Mouse (Mus musculus) midbrain, embryonic 12.5 days (tissue): ENCODE measurements around the gene Txn2. TPM values are rescaled to one million over a fixed set of nuclear protein-coding genes. Genes with fewer than 3 reads are reported as not detected.

Source experiments
- ATAC-seq: fragments of 200-750 bp; cut with Nextera tagmentation; 2 replicates; pipeline ENCODE4 v1.8.0; 2017; ENCODE audit warnings: low read depth, moderate TSS enrichment, moderate library complexity; ENCODE audit not compliant: low FRiP score
- H3K27ac ChIP-seq: fragments of 300-500 bp; sonication (generic); replicated peaks from 2 replicates; pipeline ENCODE4 v1.5.1; 2016; ENCODE audit warnings: mild to moderate bottlenecking
- H3K27me3 ChIP-seq: fragments of 300-500 bp; sonication (generic); 2 replicates; pipeline ENCODE4 v1.6.1; 2016; ENCODE audit warnings: mild to moderate bottlenecking
- H3K36me3 ChIP-seq: fragments of 300-500 bp; sonication (generic); 2 replicates; pipeline ENCODE4 v1.6.1; 2016
- H3K4me1 ChIP-seq: fragments of 300-500 bp; sonication (generic); 2 replicates; pipeline ENCODE4 v1.6.1; 2016
- H3K4me2 ChIP-seq: fragments of 300-500 bp; sonication (generic); replicated peaks from 2 replicates; pipeline ENCODE4 v1.6.1; 2016; ENCODE audit warnings: mild to moderate bottlenecking, moderate library complexity
- H3K4me3 ChIP-seq: fragments of 300-500 bp; sonication (generic); 2 replicates; pipeline ENCODE4 v1.5.1; 2016; ENCODE audit warnings: mild to moderate bottlenecking
- H3K9ac ChIP-seq: fragments of 300-500 bp; sonication (generic); replicated peaks from 2 replicates; pipeline ENCODE4 v1.6.1; 2016; ENCODE audit warnings: mild to moderate bottlenecking, moderate library complexity
- H3K9me3 ChIP-seq: fragments of 300-500 bp; sonication (generic); 2 replicates; pipeline ENCODE4 v1.6.1; 2016; ENCODE audit warnings: mild to moderate bottlenecking
- WGBS: fragments of 180-500 bp; shearing (Covaris S2); methylation state at CpG from one replicate; pipeline ENCODE4 v1.1.7; 2016; 5-methylcytosine and 5-hydroxymethylcytosine counted together
- polyA plus RNA-seq: library from polyadenylated mRNA; unstranded; fragments of >200 nt; fragmentation: Nextera tagmentation; extraction: Ambion mirVana; gene quantifications from 2 replicates; pipeline ENCODE4 v1.2.1, GENCODE M21; 2016

The Txn2 gene
- polyA plus RNA-seq, 1 experiment from 2014 or later = 210 TPM

DNA sequence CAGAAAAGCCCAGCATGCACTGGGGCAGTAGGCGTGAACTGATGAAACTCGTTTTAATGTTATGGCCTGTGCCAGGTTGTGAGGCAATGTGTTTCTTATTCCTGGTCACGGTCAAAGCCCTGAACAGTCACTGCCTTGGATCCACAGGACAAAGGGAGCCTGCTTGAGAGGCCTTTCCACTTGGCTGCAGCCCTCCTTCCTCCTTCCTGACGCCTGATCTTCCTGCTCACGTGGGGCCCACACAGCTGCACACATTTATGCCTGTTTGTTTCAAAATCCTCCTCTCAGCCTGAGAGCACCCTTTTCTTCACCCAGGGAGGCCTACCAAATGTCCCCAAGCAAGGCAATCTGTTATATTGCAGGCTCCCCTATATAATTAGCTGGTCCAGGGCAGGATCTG lies 25.6 kb downstream of the Txn2 start:
- Histone ChIP-seq H3K4me2 (no peak overlapping the region), H3K4me3 (no peak overlapping the region), H3K9me3 (no peaks in the 10 kb centered on the region), H3K4me1 (peaks cover 8% of the 10 kb centered on the region), H3K27me3 (peaks cover 29% of the 10 kb centered on the region), H3K27ac (no peak overlapping the region), H3K9ac (no peak overlapping the region), H3K36me3 (no peaks in the 10 kb centered on the region)
- no peak for ATAC-seq
- 54% methylated on average over 5 of the region's 5 CpGs for WGBS

DNA sequence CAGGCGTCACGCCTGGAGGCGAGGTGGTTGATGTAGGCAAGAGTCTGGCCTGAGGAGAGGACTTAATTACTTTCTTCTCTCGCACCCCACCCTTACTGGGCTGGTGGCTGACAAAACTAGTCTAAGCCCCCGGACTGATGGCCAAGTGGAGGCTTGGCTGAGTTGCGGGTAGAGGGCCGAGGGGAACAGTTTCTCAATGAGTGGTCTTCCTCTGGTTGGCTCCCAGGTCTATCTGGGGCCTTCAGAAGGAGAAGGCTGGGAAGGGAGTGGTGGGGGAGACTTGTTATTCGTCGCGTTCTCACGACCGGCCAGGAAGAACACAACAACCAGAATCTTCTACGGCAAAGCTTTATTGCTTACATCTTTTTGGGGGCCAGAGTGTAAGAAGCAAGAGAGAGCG lies 33.9 kb downstream of the Txn2 start:
- Histone ChIP-seq H3K9me3 (no peaks in the 10 kb centered on the region), H3K27ac (no peak overlapping the region), H3K27me3 (no peaks in the 10 kb centered on the region), H3K4me2 (no peak overlapping the region), H3K36me3 (no peaks in the 10 kb centered on the region), H3K4me3 (no peak overlapping the region), H3K9ac (no peak overlapping the region), H3K4me1 (no peaks in the 10 kb centered on the region)
- no peak for ATAC-seq
- 76% methylated on average over 13 of the region's 14 CpGs for WGBS

DNA sequence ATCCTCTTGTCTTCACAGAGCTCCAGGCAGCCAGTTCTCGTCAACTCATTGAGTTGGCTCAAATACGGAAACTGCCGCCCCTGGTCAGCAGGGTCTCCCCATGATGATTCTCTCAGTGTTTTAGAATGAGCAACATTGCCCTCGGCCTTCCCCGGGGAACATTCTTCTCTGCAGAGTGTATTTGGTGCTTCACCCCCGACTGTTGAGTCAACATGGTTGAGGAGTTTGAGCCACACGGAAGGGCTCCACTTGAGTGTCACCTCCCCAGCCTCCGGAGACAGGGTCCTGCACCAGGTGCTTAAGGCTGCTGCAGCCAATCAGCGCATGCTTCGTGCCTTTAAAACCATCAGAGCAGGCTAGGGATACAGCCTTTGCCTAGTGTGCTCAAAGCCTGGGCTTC lies 35.5 kb downstream of the Txn2 start:
- H3K9me3 ChIP-seq = no peaks in the 10 kb centered on the region
- no peak overlapping the region for H3K4me3 ChIP-seq
- H3K27ac ChIP-seq = no peak overlapping the region
- 82% methylated on average over 10 of the region's 10 CpGs for WGBS
- no peaks in the 10 kb centered on the region for H3K27me3 ChIP-seq
- H3K4me1 ChIP-seq = no peaks in the 10 kb centered on the region
- no peak for ATAC-seq
- no peak overlapping the region for H3K9ac ChIP-seq
- H3K36me3 ChIP-seq = no peaks in the 10 kb centered on the region
- H3K4me2 ChIP-seq = no peak overlapping the region

DNA sequence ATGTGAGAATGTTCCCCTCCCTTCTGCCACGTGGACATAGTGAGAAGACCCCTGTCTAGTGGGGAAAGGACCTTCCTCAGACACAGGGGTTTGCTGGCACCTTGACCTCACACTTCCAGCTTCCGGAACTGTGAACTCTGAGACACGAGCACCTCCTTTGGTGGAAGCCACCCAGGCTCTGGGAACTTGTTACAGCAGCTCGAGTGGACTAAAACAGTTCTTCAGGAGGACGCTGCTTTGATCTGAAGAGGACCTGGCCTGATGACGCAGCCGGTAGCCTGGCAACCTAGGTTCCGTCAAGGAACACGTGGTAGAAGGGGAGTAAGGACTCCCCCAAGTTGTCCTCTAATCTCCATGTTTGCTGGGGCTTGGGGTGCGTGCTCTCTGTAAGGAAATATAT lies 36.4 kb downstream of the Txn2 start:
- no peak overlapping the region for H3K27ac ChIP-seq
- H3K4me2 ChIP-seq = no peak overlapping the region
- no peak overlapping the region for H3K4me3 ChIP-seq
- 82% methylated on average over 10 of the region's 10 CpGs for WGBS
- no peaks in the 10 kb centered on the region for H3K27me3 ChIP-seq
- H3K4me1 ChIP-seq = no peaks in the 10 kb centered on the region
- ATAC-seq = no peak
- no peaks in the 10 kb centered on the region for H3K36me3 ChIP-seq
- no peak overlapping the region for H3K9ac ChIP-seq
- no peaks in the 10 kb centered on the region for H3K9me3 ChIP-seq

DNA sequence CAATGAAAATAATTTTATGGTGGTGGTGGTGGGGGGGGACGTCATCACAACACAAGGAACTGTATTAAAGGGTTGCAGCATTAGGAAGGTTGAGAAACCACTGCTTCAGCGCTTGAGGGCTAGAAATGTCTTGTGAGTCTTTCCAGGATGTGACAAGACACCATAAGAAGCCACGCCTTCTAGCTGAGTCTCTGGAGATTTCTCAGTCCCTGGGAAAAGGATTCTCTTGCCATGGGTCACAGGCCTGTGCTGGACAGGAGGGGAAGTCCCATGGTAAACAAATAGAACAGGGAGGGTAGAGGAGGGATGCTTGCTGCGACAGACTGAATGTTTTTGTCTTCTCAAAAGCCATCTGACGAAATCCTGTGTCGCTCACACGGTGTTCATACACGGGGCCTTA lies 37.0 kb downstream of the Txn2 start:
- no peaks in the 10 kb centered on the region for H3K36me3 ChIP-seq
- H3K9ac ChIP-seq = no peak overlapping the region
- H3K4me1 ChIP-seq = no peaks in the 10 kb centered on the region
- no peaks in the 10 kb centered on the region for H3K9me3 ChIP-seq
- no peak overlapping the region for H3K4me3 ChIP-seq
- WGBS = 84% methylated on average over 8 of the region's 8 CpGs
- no peak overlapping the region for H3K27ac ChIP-seq
- H3K27me3 ChIP-seq = no peaks in the 10 kb centered on the region
- no peak overlapping the region for H3K4me2 ChIP-seq
- ATAC-seq = no peak

DNA sequence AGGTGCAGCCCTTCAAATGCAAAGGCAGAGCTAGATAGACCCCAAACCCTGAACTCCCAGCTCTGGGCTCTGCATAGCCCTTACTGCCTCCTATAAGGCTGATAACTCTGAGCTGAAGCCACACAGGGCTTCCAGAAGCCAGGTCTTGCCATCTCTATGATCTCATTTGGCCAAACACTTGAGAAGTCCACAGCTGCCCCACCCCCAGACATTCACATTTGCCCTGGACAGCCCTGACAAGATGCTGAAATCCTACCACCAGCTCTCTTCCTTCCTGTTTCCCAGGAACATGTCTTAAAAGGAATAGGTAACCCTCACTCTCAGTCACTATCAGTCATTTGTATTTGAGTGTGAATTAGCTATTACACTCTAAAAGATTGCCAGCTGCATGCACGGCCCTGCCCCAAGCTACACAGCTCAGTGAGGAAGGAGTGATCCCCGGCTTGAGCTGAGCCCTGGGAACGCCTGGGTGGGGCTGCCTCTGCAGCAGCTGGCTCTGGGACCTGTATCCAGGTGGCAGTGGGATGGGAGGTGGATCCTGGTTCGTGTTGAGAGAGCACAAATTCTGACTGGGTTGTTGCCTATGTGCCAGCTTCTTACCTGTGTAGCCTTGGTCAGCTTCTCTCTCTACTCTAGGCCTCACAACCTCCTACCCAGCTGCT lies 38.9 kb downstream of the Txn2 start:
- no peak for ATAC-seq
- no peak overlapping the region for H3K4me2 ChIP-seq
- no peaks in the 10 kb centered on the region for H3K9me3 ChIP-seq
- no peaks in the 10 kb centered on the region for H3K4me1 ChIP-seq
- no peaks in the 10 kb centered on the region for H3K36me3 ChIP-seq
- no peak overlapping the region for H3K27ac ChIP-seq
- no peak overlapping the region for H3K4me3 ChIP-seq
- 60% methylated on average over 4 of the region's 4 CpGs for WGBS
- H3K9ac ChIP-seq = no peak overlapping the region
- H3K27me3 ChIP-seq = no peaks in the 10 kb centered on the region

DNA sequence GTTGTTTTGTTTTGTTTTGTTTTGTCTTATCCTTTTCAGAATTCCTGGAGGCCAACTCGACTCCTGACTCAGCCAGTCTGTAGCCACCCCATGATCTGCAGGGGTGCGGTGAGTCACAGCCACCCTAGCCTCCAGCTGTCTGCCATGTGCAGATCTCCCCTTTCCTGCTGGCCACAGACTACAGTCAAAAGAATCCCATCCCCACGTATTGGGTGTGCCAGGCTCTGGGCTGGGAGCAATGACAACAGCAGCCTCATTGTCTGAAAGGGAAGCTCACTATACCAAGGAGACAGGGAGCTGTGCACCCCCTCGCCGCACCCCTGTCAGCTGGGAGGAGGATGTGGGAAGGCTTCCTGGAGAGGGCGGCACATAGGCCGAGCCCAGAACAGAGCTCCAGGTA lies 40.5 kb downstream of the Txn2 start:
- ATAC-seq = no peak
- H3K4me3 ChIP-seq = no peak overlapping the region
- H3K9me3 ChIP-seq = no peaks in the 10 kb centered on the region
- no peak overlapping the region for H3K9ac ChIP-seq
- H3K4me2 ChIP-seq = no peak overlapping the region
- WGBS = 59% methylated on average over 7 of the region's 7 CpGs
- H3K36me3 ChIP-seq = no peaks in the 10 kb centered on the region
- H3K4me1 ChIP-seq = 0 out of 2 replicates have a peak, but pooled peaks cover 2% of the 10 kb centered on the region
- H3K27me3 ChIP-seq = no peaks in the 10 kb centered on the region
- no peak overlapping the region for H3K27ac ChIP-seq

DNA sequence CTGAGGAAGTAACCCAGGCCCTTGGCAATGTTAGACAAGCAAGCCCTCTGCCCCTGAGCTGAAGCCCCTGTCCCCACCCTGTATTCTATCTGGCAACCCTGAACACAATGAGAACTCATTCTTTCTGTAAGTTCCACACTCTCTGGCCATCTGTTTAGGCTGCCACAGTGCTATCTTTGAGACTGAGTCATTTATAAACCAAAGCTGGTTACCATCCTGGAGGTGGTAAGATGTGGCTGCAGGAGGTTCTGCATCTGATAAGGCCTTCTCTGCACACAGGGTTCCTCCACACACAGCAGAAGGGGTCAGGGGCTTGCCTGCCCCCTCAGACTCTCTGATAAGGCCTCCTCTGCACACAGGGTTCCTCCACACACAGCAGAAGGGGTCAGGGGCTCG lies 41.7 kb downstream of the Txn2 start:
- H3K36me3 ChIP-seq = no peaks in the 10 kb centered on the region
- no peak overlapping the region for H3K4me3 ChIP-seq
- H3K9me3 ChIP-seq = no peaks in the 10 kb centered on the region
- no peak overlapping the region for H3K27ac ChIP-seq
- no peak overlapping the region for H3K9ac ChIP-seq
- ATAC-seq = no peak
- H3K4me1 ChIP-seq = peaks cover 9% of the 10 kb centered on the region; the same call in 1 of the 2 replicates
- 52% methylated on average over 1 of the region's 1 CpGs for WGBS
- H3K27me3 ChIP-seq = no peaks in the 10 kb centered on the region
- no peak overlapping the region for H3K4me2 ChIP-seq

DNA sequence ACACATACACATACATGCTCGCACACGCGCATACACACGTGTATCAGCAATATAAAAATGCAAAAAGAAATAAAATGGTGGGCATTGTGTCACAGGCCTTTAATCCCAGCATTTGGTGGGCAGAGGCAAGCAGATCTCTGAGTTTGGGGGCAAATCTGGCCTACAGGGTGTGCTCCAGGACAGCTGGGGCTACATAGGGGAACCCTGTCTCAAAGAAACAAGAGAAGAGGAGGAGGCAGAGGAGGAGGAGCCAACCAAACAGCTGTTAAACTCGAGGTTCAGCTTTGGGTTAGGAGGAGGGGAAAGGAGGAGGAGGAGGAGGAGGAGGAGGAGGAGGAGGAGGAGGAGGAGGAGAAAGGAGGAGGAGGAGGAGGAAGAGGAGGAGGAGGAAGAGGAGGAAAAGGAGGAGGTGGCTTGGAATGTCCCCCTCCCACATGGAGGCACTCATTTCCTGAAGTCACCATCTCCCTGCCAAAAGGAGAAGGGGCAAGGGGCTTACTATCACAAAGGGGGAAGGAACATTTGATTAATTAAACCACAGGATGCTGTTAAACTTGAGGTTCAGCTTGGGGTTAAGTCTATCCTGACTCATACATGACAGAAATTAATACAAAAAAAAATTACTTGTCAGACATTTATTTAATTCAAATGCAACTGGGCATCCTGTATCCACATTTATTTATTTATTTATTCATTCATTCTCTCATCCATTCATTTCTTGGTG lies 42.3 kb downstream of the Txn2 start:
- no peaks in the 10 kb centered on the region for H3K27me3 ChIP-seq
- H3K9ac ChIP-seq = no peak overlapping the region
- H3K36me3 ChIP-seq = no peaks in the 10 kb centered on the region
- WGBS = 93% methylated on average over 4 of the region's 5 CpGs
- ATAC-seq = no peak
- no peak overlapping the region for H3K4me2 ChIP-seq
- H3K9me3 ChIP-seq = no peaks in the 10 kb centered on the region
- no peak overlapping the region for H3K4me3 ChIP-seq
- no peak overlapping the region for H3K27ac ChIP-seq
- H3K4me1 ChIP-seq = peaks cover 9% of the 10 kb centered on the region; the same call in 1 of the 2 replicates

DNA sequence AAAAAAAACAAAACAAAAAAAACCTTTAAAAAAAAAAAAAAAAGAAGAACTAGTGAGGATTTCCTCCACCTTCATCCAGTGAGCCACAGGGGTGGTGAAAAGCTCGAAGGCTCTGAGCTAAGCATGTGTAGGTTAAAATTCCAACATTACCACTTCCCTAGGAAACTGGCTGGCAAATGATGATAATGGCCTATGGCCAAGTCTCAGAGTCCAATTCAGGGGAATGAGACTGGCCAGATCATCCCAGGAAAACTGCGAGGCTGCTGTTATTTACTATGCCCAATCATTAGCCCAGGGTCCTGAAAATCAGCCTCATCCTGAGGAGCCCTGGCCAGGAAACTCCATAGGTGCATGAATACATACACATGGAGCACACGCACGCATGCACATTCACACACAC lies 42.9 kb downstream of the Txn2 start:
- H3K27me3 ChIP-seq = no peaks in the 10 kb centered on the region
- H3K4me1 ChIP-seq = peaks cover 9% of the 10 kb centered on the region; the same call in 1 of the 2 replicates
- no peak overlapping the region for H3K27ac ChIP-seq
- H3K4me2 ChIP-seq = no peak overlapping the region
- 89% methylated on average over 4 of the region's 4 CpGs for WGBS
- H3K9ac ChIP-seq = no peak overlapping the region
- no peaks in the 10 kb centered on the region for H3K36me3 ChIP-seq
- no peak overlapping the region for H3K4me3 ChIP-seq
- no peaks in the 10 kb centered on the region for H3K9me3 ChIP-seq
- ATAC-seq = no peak

DNA sequence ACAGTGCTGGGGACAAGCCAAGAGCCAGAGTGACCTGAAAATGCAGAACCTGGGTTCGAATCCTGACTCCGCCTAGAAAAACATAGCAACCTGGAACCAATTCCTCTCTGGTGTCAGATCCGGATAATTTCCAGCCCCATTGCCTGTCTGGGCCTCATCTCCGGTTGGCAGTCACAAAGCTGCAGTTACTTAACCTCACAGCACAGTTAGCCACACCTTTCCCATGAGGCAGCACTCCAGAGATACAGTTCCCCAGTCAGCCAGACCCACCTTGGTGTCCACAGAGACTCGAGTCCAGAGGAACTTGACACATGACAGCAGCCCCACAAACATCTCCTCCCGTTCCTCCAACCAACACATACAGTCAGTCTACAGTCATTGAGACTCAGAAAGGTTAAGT lies 43.6 kb downstream of the Txn2 start:
- Histone ChIP-seq H3K27me3 (no peaks in the 10 kb centered on the region), H3K4me3 (no peak overlapping the region), H3K9ac (no peak overlapping the region), H3K27ac (no peak overlapping the region), H3K4me1 (peaks cover 9% of the 10 kb centered on the region; the same call in 1 of the 2 replicates), H3K36me3 (no peaks in the 10 kb centered on the region), H3K9me3 (no peaks in the 10 kb centered on the region), H3K4me2 (no peak overlapping the region)
- ATAC-seq = no peak
- WGBS = 91% methylated on average over 6 of the region's 6 CpGs

DNA sequence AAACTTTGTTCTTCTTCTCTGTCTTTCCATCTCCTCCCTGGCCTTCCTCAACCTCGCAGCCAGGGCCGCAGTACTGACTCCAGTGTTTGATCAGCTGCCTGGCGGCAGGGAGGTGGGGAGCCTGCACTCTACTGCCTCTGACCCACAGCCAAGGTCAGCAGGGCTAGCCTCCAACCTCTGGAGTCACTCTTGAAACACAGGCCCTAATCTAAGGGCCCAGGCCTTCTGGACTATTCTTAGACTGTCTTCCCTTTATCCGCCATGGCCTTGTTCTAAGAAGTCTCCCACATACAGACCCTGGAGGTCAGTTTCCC lies 45.2 kb downstream of the Txn2 start:
- WGBS = 72% methylated on average over 4 of the region's 4 CpGs
- Histone ChIP-seq H3K9me3 (no peaks in the 10 kb centered on the region), H3K4me3 (no peak overlapping the region), H3K4me2 (no peak overlapping the region), H3K27ac (no peak overlapping the region), H3K36me3 (no peaks in the 10 kb centered on the region), H3K9ac (no peak overlapping the region), H3K27me3 (no peaks in the 10 kb centered on the region), H3K4me1 (peaks cover 9% of the 10 kb centered on the region; the same call in 1 of the 2 replicates)
- no peak for ATAC-seq
